Mouse (Mus musculus) kidney, adult 2 months (tissue): Measurements from ENCODE around the gene Rsl1d1. TPM values are rescaled to one million over a fixed set of nuclear protein-coding genes. Genes with fewer than 3 reads are reported as not detected.
A peak's percentile ranks its signal among the peaks of the same experiment; 100 is the strongest.

Experiments
- DNase-seq: peaks from one replicate; pipeline ENCODE4 v3.0.0; 2021
- H3K27ac ChIP-seq: fragments of 200-500 bp; 2 replicates; pipeline ENCODE4 v1.5.1; 2012; ENCODE audit warnings: low read depth, low read length, control low read depth, inconsistent platforms; ENCODE audit not compliant: insufficient read depth
- H3K27me3 ChIP-seq: fragments of 200-500 bp; replicated peaks from 2 replicates; pipeline ENCODE4 v1.6.1; 2012; ENCODE audit warnings: mild to moderate bottlenecking, moderate library complexity, low read length, inconsistent platforms; ENCODE audit not compliant: control insufficient read depth, insufficient read depth
- H3K36me3 ChIP-seq: fragments of 200-500 bp; 2 replicates; pipeline ENCODE4 v1.6.1; 2012; ENCODE audit warnings: mild to moderate bottlenecking, moderate library complexity, low read length, inconsistent platforms; ENCODE audit not compliant: control insufficient read depth, insufficient read depth
- H3K4me1 ChIP-seq: fragments of 200-500 bp; 2 replicates; pipeline ENCODE4 v1.6.1; 2011; ENCODE audit warnings: low read length; ENCODE audit not compliant: control insufficient read depth, insufficient read depth
- H3K4me3 ChIP-seq: fragments of 200-500 bp; 2 replicates; pipeline ENCODE4 v1.5.1; 2011; ENCODE audit warnings: mild to moderate bottlenecking, low read depth, low read length, control low read depth; ENCODE audit not compliant: insufficient read depth
- CTCF ChIP-seq: fragments of 200-500 bp; conservative IDR thresholded peaks from 2 replicates; pipeline ENCODE4 v1.5.1; 2011; ENCODE audit warnings: low read depth, mild to moderate bottlenecking, control low read depth, low read length, moderate library complexity, mixed read lengths; ENCODE audit not compliant: insufficient read depth, insufficient read length
- POLR2A ChIP-seq: fragments of 200-500 bp; IDR thresholded peaks from one replicate; pipeline ENCODE4 v1.6.1; 2011; ENCODE audit warnings: low read depth, low read length, control low read depth
- WGBS: fragments of 180-500 bp; shearing (Covaris S2); methylation state at CpG from one replicate; pipeline ENCODE4 v1.1.7; 2018; 5-methylcytosine and 5-hydroxymethylcytosine counted together
- polyA plus RNA-seq: library from polyadenylated mRNA; depleted of rRNA; stranded (reverse); fragments of >200 nt; gene quantifications from 2 replicates; pipeline ENCODE4 v1.2.3, GENCODE M21; 2012

Gene Rsl1d1
- polyA plus RNA-seq, 1 experiment = 9.5 TPM

GRCm38 (mm10) chr16:11176884-11177244, 26.3 kb downstream of the Rsl1d1 start:
- 2% methylated on average over 4 of the region's 4 CpGs for WGBS
- no peak for DNase-seq
- Histone ChIP-seq H3K4me1 (peaks cover 9% of the 10 kb centered on the region; the same call in 1 of the 2 replicates), H3K4me3 (peak overlapping the region; percentile 67), H3K27ac (0 out of 2 replicates have a peak overlapping the region, but pooled peaks have one; percentile 8), H3K36me3 (no peaks in the 10 kb centered on the region), H3K27me3 (no peaks in the 10 kb centered on the region)
- TF ChIP-seq CTCF (no peak), POLR2A (no peak)

- peaks cover 10% of the 10 kb centered on the region; the same call in 1 of the 2 replicates for H3K4me1 ChIP-seq
- H3K27me3 ChIP-seq = no peaks in the 10 kb centered on the region
- H3K4me3 ChIP-seq = peak within 1 kb of the TSS; percentile 67
- DNase-seq = peak; percentile 95
- peak within 1 kb of the TSS; percentile 71 for H3K27ac ChIP-seq
- H3K36me3 ChIP-seq = no peaks in the 10 kb centered on the region
- TF ChIP-seq CTCF (peak; percentile 63), POLR2A (peak; percentile 21)
- WGBS = under 1% methylated on average over 54 of the region's 57 CpGs
Observed at GRCm38 (mm10) chr16:11176208-11176883, 26.8 kb downstream of the Rsl1d1 start, which contains the start of gene Zc3h7a. Gene Zc3h7a (minus strand): TSS chr16:11176393.

DNA sequence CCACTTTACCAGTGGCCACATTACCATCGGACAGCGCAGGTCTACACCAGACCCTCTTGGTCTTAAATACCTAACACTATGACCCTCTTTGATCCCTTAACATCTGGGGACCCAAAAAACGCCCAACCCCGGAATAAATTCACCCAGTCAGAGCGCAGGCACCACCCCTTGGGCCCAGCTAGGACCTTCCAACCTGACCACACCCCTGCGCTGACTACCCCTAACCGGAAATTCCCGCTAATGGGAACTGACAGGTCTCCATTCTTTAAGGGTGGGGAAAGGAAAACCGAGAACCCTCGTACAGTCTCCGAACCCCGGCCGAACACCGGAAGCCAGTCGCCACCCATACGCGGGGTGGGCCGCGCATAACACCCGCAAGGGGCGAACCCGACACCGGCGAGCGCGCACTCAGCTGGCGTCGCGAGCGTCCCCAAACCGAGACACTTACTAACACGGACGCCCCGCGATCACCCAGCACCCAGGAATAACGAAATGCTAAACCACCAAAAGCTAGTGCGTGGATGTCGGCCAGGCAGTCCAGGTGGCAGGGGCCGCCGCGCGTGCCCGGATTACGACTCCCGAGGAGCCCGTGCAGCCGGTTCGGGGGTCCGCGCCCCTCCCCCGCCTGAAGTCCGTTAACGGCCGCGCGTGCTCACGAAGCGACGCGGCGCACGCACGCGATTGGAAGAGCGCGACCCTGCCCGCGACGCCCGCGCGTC, 27.5 kb downstream of the Rsl1d1 start:
- H3K36me3 ChIP-seq = no peaks in the 10 kb centered on the region
- under 1% methylated on average over 72 of the region's 72 CpGs for whole genome bisulfite sequencing
- H3K27ac ChIP-seq = peak overlapping the region; percentile 68
- H3K27me3 ChIP-seq = no peaks in the 10 kb centered on the region
- TF ChIP-seq POLR2A = no peak
- no peak for TF ChIP-seq CTCF
- H3K4me3 ChIP-seq = peak overlapping the region; percentile 67
- peak; percentile 86 for DNase-seq
- H3K4me1 ChIP-seq = peaks cover 14% of the 10 kb centered on the region; the same call in 1 of the 2 replicates

DNA sequence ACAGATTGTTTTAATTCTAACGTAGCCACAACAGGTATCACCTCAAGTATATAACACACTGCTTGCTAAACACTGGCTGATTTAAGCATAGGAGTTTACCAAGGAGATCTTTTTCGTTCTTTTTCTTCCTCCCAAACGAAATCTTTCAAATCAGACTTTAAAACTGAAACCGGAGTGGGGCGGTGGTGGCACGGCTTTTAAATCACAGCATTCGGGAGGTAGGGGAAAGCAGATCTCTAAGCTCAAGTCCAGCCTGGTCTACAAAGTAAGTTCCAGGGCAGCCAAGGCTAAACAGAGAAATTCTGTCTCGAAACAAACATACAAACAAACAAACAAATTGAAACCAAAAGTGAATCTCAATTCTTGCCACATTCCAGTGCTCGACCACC, 28.0 kb downstream of the Rsl1d1 start:
- Histone ChIP-seq H3K27ac (peak overlapping the region; percentile 68), H3K4me1 (peaks cover 14% of the 10 kb centered on the region; the same call in 1 of the 2 replicates), H3K4me3 (peak overlapping the region; percentile 67), H3K27me3 (no peaks in the 10 kb centered on the region), H3K36me3 (no peaks in the 10 kb centered on the region)
- 2% methylated on average over 9 of the region's 9 CpGs for WGBS
- no peak for DNase-seq
- no peak for TF ChIP-seq CTCF
- TF ChIP-seq POLR2A = no peak

DNA sequence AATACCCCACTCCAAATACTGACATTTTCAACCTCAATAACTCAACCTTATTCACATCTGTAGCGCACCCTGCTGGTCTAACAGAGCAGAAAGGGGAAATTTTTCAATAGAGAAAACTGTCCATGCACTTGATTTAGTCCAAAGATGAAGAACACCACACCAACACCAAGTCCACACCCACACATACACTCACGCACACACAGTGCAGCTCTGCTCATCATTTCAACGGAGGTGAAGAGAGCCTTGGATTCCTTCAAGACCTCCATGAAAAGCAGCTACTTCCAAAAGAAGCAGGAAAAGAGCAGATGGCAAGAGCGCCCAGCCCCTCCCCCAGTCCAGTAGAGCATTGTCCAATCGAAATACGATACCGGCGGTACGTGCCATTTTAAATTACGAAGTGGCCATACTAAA, 28.5 kb downstream of the Rsl1d1 start:
- WGBS = 2% methylated on average over 10 of the region's 10 CpGs
- Histone ChIP-seq H3K27ac (no peak overlapping the region), H3K4me3 (peak overlapping the region; percentile 35), H3K36me3 (no peaks in the 10 kb centered on the region), H3K4me1 (peaks cover 14% of the 10 kb centered on the region; the same call in 1 of the 2 replicates), H3K27me3 (no peaks in the 10 kb centered on the region)
- TF ChIP-seq POLR2A (no peak), CTCF (peak; percentile 11; the same call in 1 of the 2 replicates)
- peak; percentile 64 for DNase-seq

DNA sequence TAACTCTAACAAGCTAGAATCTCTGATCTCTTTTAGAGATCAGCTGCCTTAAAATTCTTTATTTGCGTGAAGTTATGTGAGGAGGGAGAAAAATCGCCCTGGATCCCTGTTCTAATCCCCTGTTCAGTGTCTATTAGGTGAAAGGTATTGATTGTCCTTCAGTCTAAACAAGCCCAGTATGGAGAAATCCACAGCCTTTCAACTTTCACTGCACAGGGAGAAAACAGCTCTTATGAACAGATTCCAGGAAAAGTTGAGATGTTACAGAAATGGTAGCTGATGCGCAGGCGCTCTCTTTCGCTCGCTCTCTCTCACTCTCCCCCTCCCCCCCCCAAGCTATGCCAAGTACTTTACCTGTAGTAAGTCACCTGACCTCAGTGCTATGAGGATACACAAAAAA, 31.5 kb downstream of the Rsl1d1 start:
- no peak for TF ChIP-seq POLR2A
- no peak for TF ChIP-seq CTCF
- Histone ChIP-seq H3K27me3 (no peaks in the 10 kb centered on the region), H3K36me3 (no peaks in the 10 kb centered on the region), H3K4me3 (no peak overlapping the region), H3K4me1 (peaks cover 11% of the 10 kb centered on the region; the same call in 1 of the 2 replicates), H3K27ac (no peak overlapping the region)
- no peak for DNase-seq
- WGBS = 86% methylated on average over 6 of the region's 6 CpGs

GRCm38 (mm10) chr16:11166431-11166830, 36.7 kb downstream of the Rsl1d1 start:
- no peak for DNase-seq
- Histone ChIP-seq H3K27ac (no peak overlapping the region), H3K4me1 (peaks cover 11% of the 10 kb centered on the region; the same call in 1 of the 2 replicates), H3K27me3 (no peaks in the 10 kb centered on the region), H3K36me3 (peaks cover 2% of the 10 kb centered on the region; the same call in 1 of the 2 replicates), H3K4me3 (no peak overlapping the region)
- WGBS = 70% methylated on average over 2 of the region's 2 CpGs
- TF ChIP-seq CTCF (no peak), POLR2A (no peak)
